Mouse (Mus musculus) hindbrain, embryonic 16.5 days (tissue): ENCODE measurements around the gene Mfap4. TPM values are rescaled to one million over a fixed set of nuclear protein-coding genes. Genes with fewer than 3 reads are reported as not detected.
A peak's percentile ranks its signal among the peaks of the same experiment; 100 is the strongest.

ENCODE experiments used
- ATAC-seq: fragments of 200-750 bp; cut with Nextera tagmentation; 2 replicates; pipeline ENCODE4 v1.8.0; 2017; ENCODE audit warnings: moderate TSS enrichment, moderate library complexity
- H3K27ac ChIP-seq: fragments of 300-500 bp; sonication (generic); 2 replicates; pipeline ENCODE4 v1.5.1; 2014; ENCODE audit warnings: low read depth, mild to moderate bottlenecking, control low read depth, low read length, moderate library complexity
- H3K27me3 ChIP-seq: fragments of 300-500 bp; sonication (generic); replicated peaks from 2 replicates; pipeline ENCODE4 v1.6.1; 2014; ENCODE audit warnings: low read length; ENCODE audit not compliant: control insufficient read depth, insufficient read depth
- H3K36me3 ChIP-seq: fragments of 300-500 bp; sonication (generic); 2 replicates; pipeline ENCODE4 v1.6.1; 2014; ENCODE audit warnings: mild to moderate bottlenecking, low read length, moderate library complexity, mixed read lengths; ENCODE audit not compliant: control insufficient read depth, insufficient read depth
- H3K4me1 ChIP-seq: fragments of 300-500 bp; sonication (generic); 2 replicates; pipeline ENCODE4 v1.6.1; 2014; ENCODE audit warnings: low read depth, low read length; ENCODE audit not compliant: control insufficient read depth, insufficient read depth
- H3K4me2 ChIP-seq: fragments of 300-500 bp; sonication (generic); 2 replicates; pipeline ENCODE4 v1.6.1; 2014; ENCODE audit warnings: mild to moderate bottlenecking, low read length, control low read depth, moderate library complexity
- H3K4me3 ChIP-seq: fragments of 300-500 bp; sonication (generic); 2 replicates; pipeline ENCODE4 v1.5.1; 2014; ENCODE audit warnings: mild to moderate bottlenecking, low read length, control low read depth, moderate library complexity
- H3K9ac ChIP-seq: fragments of 300-500 bp; sonication (generic); 2 replicates; pipeline ENCODE4 v1.6.1; 2014; ENCODE audit warnings: low read depth, mild to moderate bottlenecking, control low read depth, low read length, moderate library complexity
- H3K9me3 ChIP-seq: fragments of 300-500 bp; sonication (generic); 2 replicates; pipeline ENCODE4 v1.6.1; 2014; ENCODE audit warnings: mild to moderate bottlenecking, low read length, moderate library complexity; ENCODE audit not compliant: control insufficient read depth
- WGBS: fragments of 180-500 bp; shearing (Covaris S2); extraction: QIAGEN DNeasy Blood & Tissue Kit; methylation state at CpG from one replicate; pipeline ENCODE4 v1.1.7; 2014; 5-methylcytosine and 5-hydroxymethylcytosine counted together
- polyA plus RNA-seq: library from polyadenylated mRNA; unstranded; fragments of >200 nt; fragmentation: Nextera tagmentation; extraction: Ambion mirVana; gene quantifications from 2 replicates; pipeline ENCODE4 v1.2.1, GENCODE M21; 2015

Gene Mfap4
- polyA plus RNA-seq, 1 experiment from 2014 or later, result 49.6 TPM

GRCm38 (mm10) chr11:61487401-61487800 is 2.2 kb downstream of the Mfap4 start:
- no peaks in the 10 kb centered on the region for H3K27me3 ChIP-seq
- H3K9me3 ChIP-seq, result no peaks in the 10 kb centered on the region
- ATAC-seq, result no peak
- H3K27ac ChIP-seq, result no peak overlapping the region; the same call in 1 of the 2 replicates
- no peak overlapping the region for H3K4me3 ChIP-seq
- WGBS, result 32% methylated on average over 2 of the region's 2 CpGs
- H3K4me2 ChIP-seq, result no peak overlapping the region
- H3K36me3 ChIP-seq, result peaks cover 33% of the 10 kb centered on the region
- H3K9ac ChIP-seq, result no peak overlapping the region
- peaks cover 31% of the 10 kb centered on the region for H3K4me1 ChIP-seq

- 79% methylated on average over 7 of the region's 7 CpGs for WGBS
- Histone ChIP-seq H3K4me1 (peaks cover 36% of the 10 kb centered on the region), H3K9me3 (no peaks in the 10 kb centered on the region), H3K4me2 (no peak overlapping the region), H3K27ac (peak overlapping the region; percentile 44; the same call in 1 of the 2 replicates), H3K4me3 (no peak overlapping the region), H3K27me3 (no peaks in the 10 kb centered on the region), H3K36me3 (peaks cover 36% of the 10 kb centered on the region), H3K9ac (no peak overlapping the region)
- ATAC-seq, result no peak
Measured at GRCm38 (mm10) chr11:61487936-61488335, 2.7 kb downstream of the Mfap4 start.

GRCm38 (mm10) chr11:61489085-61489484 is 3.9 kb downstream of the Mfap4 start:
- Histone ChIP-seq H3K36me3 (peaks cover 36% of the 10 kb centered on the region), H3K27me3 (no peaks in the 10 kb centered on the region), H3K4me3 (no peak overlapping the region), H3K9me3 (no peaks in the 10 kb centered on the region), H3K9ac (no peak overlapping the region), H3K27ac (no peak overlapping the region), H3K4me2 (no peak overlapping the region), H3K4me1 (peaks cover 39% of the 10 kb centered on the region)
- WGBS, result 86% methylated on average over 2 of the region's 2 CpGs
- ATAC-seq, result no peak

- peaks cover 36% of the 10 kb centered on the region for H3K36me3 ChIP-seq
- H3K4me2 ChIP-seq, result no peak overlapping the region
- WGBS, result 90% methylated on average over 4 of the region's 8 CpGs
- no peak overlapping the region for H3K4me3 ChIP-seq
- ATAC-seq, result no peak
- H3K27me3 ChIP-seq, result no peaks in the 10 kb centered on the region
- no peak overlapping the region for H3K27ac ChIP-seq
- H3K9ac ChIP-seq, result no peak overlapping the region
- H3K4me1 ChIP-seq, result peaks cover 32% of the 10 kb centered on the region
- no peaks in the 10 kb centered on the region for H3K9me3 ChIP-seq
Measured at GRCm38 (mm10) chr11:61489874-61490273, 4.6 kb downstream of the Mfap4 start.

GRCm38 (mm10) chr11:61490944-61491520 is 5.8 kb downstream of the Mfap4 start:
- no peak for ATAC-seq
- Histone ChIP-seq H3K36me3 (peaks cover 36% of the 10 kb centered on the region), H3K4me1 (peaks cover 23% of the 10 kb centered on the region), H3K4me3 (no peak overlapping the region), H3K27ac (no peak overlapping the region), H3K9me3 (no peaks in the 10 kb centered on the region), H3K4me2 (no peak overlapping the region), H3K9ac (no peak overlapping the region), H3K27me3 (no peaks in the 10 kb centered on the region)
- 87% methylated on average over 22 of the region's 22 CpGs for WGBS

GRCm38 (mm10) chr11:61492749-61493401 is 7.6 kb downstream of the Mfap4 start:
- WGBS, result 73% methylated on average over 12 of the region's 12 CpGs
- H3K27ac ChIP-seq, result peak overlapping the region; percentile 91
- H3K9me3 ChIP-seq, result no peaks in the 10 kb centered on the region
- H3K36me3 ChIP-seq, result peaks cover 35% of the 10 kb centered on the region
- peak overlapping the region; percentile 80 for H3K4me3 ChIP-seq
- peak overlapping the region; percentile 89 for H3K9ac ChIP-seq
- peak overlapping the region; percentile 84 for H3K4me2 ChIP-seq
- ATAC-seq, result no peak
- H3K27me3 ChIP-seq, result no peaks in the 10 kb centered on the region
- peaks cover 20% of the 10 kb centered on the region for H3K4me1 ChIP-seq

GRCm38 (mm10) chr11:61493525-61494128 is 8.4 kb downstream of the Mfap4 start:
- H3K9me3 ChIP-seq, result no peaks in the 10 kb centered on the region
- under 1% methylated on average over 30 of the region's 50 CpGs for WGBS
- no peaks in the 10 kb centered on the region for H3K27me3 ChIP-seq
- H3K27ac ChIP-seq, result peak overlapping the region; percentile 91
- peak overlapping the region; percentile 80 for H3K4me3 ChIP-seq
- H3K4me1 ChIP-seq, result peaks cover 15% of the 10 kb centered on the region
- ATAC-seq, result peak; percentile 68
- H3K4me2 ChIP-seq, result peak overlapping the region; percentile 84
- peaks cover 28% of the 10 kb centered on the region for H3K36me3 ChIP-seq
- peak overlapping the region; percentile 89 for H3K9ac ChIP-seq

GRCm38 (mm10) chr11:61494129-61494997 is 9.1 kb downstream of the Mfap4 start, which contains the start of gene Mapk7:
Gene Mapk7 (minus strand): TSS chr11:61494406.
- under 1% methylated on average over 62 of the region's 62 CpGs for WGBS
- Histone ChIP-seq H3K4me3 (peak within 1 kb of the TSS; percentile 80), H3K4me1 (peaks cover 15% of the 10 kb centered on the region), H3K9me3 (no peaks in the 10 kb centered on the region), H3K36me3 (peaks cover 25% of the 10 kb centered on the region), H3K27ac (peak within 1 kb of the TSS; percentile 91), H3K27me3 (no peaks in the 10 kb centered on the region), H3K9ac (peak within 1 kb of the TSS; percentile 89), H3K4me2 (peak within 1 kb of the TSS; percentile 84)
- ATAC-seq, result peak; percentile 97
